Mouse (Mus musculus) lung, postnatal 36 days (tissue): ENCODE results near the gene Slc2a13.

Experiments
- DNase-seq: peaks from one replicate; pipeline ENCODE4 v3.0.0; 2022; ENCODE audit warnings: mixed read lengths

Slc2a13 gene

GRCm38 (mm10) chr15:91573111-91573538, at the start of gene Slc2a13:
TSS of gene Slc2a13 (minus strand) at chr15:91573261.
- DNase-seq: peak; percentile 90

DNA sequence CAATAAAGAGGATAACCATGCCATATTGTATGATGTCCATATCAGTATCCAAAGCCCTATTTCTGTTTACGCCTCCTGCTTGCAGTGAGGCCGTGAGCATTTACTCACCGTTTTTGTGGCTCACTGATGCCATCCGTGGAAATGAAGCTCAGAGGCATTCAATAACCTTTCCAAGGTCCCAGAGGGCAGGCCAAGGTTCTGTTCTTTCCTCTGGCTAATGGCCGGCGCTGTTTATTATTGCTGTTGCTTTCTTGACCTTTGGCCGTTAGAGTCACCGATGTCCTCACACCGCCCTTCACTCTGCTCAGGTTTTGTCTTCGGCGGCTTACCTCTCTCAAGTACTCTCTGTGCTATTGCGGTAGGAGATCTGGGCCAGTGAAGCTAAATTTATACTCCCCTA, 43.0 kb upstream of the Slc2a13 start:
- DNase-seq: no peak

DNA sequence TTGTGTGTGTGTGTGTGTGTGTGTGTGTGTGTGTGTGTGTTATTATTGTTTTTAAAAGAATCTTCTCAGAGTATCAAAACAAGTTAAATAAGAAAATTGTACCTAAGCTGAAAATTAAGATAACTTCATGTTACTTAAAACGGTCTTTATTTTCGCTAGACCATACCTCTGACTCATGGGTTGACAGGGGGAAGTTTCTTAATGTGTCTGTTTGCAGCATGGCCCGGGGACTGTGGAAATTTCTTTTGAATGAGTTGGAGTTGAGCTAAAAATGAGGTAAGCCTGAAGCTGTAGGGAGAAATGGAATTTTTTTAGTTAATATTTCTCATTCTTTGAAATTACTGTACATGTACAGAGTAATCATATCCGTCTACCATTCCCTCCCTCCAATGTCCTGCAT, 42.5 kb upstream of the Slc2a13 start:
- DNase-seq: no peak

DNA sequence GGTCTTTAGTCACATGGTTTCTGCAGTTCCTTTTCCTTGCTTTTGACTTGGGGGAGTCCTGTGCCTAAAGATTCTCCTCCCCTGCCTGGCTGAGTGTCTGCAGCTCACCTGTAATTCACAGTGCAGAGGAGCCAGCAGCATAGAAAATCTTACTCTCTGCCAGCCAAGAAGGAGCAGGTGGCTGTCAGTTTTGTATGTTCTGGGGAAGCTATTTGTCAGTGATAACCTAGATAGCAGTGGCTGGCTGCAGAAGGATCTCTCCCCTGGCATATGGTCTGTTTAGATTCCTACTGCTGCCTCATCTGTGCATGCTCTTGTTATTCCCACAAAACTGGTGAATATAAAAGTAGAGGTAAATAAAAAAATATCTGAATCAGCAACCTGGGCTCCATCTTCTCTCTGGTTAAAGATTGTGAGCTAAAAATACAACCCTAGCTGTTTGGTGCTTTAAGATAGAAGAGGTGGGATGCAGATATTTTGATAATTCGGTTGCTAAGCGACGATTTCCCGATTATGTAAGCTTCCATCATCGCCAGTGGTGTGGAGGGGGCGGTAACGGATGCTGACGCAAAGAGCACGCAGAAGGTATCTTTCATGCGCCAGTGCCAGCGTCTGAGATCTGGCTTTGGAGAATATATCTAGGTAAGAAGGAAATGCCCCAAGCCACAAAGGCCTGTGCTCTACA, 41.1 kb upstream of the Slc2a13 start:
- no peak for DNase-seq

GRCm38 (mm10) chr15:91609713-91610112, 36.7 kb upstream of the Slc2a13 start:
- DNase-seq: peak; percentile 90

GRCm38 (mm10) chr15:91608811-91609210, 35.8 kb upstream of the Slc2a13 start:
- DNase-seq: no peak

DNA sequence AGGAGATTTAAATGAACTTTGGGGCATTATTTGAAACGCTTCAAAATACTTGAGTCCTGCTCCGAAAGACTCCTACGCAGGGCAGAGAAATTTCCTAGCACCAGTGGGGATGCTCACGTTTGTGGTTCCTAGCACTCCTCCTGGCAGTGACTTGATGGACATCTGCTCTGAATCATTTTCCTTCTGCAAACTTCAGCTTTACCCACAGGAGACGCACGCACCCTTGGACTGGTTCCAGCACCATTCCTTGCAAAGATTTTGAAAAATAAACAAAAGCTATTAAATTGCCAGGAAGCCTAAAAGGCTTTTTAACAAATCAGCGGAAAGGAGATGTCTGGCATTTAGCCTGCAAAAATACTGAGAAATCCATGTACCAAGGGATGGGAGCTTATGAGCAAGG, 28.1 kb upstream of the Slc2a13 start:
- no peak for DNase-seq

GRCm38 (mm10) chr15:91597290-91597689, 24.2 kb upstream of the Slc2a13 start:
- DNase-seq: no peak

- DNase-seq: peak; percentile 92
These were observed 1.4 kb upstream of the Slc2a13 start for GRCm38 (mm10) chr15:91574492-91574891.

GRCm38 (mm10) chr15:91572421-91573069, 516 bp downstream of the Slc2a13 start:
- DNase-seq: peak; percentile 27

GRCm38 (mm10) chr15:91571981-91572380, 1.1 kb downstream of the Slc2a13 start:
- no peak for DNase-seq

DNA sequence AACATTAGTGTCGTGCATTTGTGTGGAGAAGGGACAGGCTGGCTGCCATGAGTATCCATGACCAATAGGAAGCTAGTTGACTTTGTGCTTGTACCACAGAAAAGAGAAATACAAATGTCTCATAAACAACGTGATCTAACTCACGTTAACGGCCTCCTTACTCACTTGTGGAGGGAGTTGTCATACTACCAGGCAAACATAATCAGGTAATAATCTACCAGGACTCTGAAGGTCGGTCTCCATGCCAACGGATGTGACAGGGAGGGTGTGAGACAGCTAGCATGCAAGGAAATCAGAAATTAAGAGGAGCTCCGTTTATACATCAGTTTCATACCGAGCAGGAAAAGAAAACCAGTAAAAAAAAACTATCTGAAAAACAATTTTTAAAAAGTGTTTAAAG, 6.3 kb downstream of the Slc2a13 start:
- DNase-seq: no peak

GRCm38 (mm10) chr15:91565025-91565605, 7.9 kb downstream of the Slc2a13 start:
- no peak for DNase-seq

DNA sequence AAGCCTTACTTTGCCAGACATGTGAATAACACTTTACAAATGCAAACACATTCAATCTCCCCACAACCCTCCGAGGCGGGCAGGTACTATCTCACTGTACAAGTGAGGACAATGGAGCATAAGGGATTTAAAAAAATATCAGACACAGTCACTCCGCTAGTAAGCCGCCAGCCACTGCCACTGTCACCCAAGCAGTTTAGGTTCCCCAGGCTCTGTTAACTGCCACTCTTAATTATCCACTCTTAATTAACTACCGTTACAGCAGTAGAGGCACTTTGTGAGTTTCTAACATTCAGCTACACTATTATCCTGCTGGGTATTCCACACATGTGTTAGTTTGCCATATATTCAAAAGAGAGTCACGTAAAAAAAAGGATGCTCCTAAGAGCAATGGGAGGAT, 11.3 kb downstream of the Slc2a13 start:
- DNase-seq: no peak

- DNase-seq: no peak
These were observed 17.7 kb downstream of the Slc2a13 start for GRCm38 (mm10) chr15:91555336-91555736.

- DNase-seq: no peak
These were observed 24.3 kb downstream of the Slc2a13 start for GRCm38 (mm10) chr15:91548586-91549268.

DNA sequence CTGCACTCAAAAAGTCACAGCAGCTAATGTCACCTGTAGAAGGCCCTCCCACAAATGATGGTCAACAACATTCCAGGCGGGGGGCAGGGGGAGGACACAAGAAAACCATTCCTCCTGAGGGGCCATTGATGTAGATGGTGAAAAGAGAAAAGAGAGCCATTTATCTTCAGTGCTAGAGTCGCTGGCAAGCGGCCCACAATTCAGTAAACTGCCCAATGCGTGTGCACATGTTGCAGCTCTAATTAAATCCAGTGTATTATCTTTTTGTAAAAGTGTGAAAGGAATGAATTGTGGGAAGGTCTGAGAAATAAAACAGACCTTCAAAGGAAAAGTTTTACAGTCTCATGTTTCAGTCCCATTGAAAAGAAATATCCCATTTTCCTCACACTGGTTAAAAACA, 28.5 kb downstream of the Slc2a13 start:
- no peak for DNase-seq

DNA sequence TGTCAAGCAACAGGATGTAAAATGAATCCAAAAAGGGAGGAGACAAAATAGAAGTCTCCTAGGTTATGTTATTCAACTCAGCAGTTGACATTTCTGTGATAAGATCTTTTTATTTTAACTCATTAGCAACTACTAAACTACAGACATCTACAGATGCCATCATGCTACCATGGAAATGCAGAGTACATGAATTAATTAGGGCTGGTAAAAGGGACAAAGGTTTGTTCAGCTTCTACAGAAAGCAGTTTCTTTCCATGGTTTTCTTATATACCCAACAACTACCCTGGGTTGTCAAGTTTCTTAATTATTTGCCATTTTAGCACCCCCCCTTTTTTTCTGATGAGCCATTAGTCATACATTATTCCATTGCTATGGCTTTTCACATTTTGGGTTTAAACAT, 34.6 kb downstream of the Slc2a13 start:
- no peak for DNase-seq

DNA sequence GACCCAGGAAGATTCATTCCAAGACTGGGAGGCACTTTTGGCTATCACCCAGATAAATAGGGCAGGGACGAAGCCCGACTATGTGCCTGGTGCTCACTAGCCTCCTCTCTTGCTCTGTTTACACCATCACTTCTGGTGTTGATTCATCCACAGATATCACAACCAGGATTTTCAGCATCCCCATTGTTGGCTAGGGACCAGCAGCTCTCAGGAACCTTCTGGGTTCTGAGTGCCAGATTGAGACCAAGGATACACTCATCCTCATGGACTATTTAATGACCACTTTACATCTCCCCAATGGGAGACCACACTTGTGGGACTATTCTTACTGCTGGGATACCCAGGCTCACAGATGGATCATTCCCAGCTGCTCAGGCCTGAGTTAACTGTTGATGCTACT, 46.2 kb downstream of the Slc2a13 start:
- no peak for DNase-seq

DNA sequence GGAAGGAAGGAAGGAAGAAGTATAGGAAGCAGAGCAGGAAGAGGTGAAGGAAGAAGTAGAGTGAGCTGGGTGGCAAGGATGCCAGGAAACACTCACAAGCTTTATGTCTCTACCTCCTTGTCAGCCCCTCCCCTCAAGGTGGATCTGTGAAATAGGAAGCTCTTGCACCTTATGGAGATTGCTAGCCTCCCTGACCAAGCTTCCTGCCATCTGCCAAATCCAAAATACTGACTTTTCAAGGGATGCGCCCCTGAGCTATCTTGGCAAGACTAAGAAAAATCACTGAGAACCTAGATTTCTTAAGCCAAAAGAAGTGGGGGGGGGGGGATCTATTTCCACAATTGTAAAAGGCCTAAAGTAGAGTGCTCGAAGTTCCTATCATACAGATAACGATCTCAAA, 46.9 kb downstream of the Slc2a13 start:
- DNase-seq: no peak

DNA sequence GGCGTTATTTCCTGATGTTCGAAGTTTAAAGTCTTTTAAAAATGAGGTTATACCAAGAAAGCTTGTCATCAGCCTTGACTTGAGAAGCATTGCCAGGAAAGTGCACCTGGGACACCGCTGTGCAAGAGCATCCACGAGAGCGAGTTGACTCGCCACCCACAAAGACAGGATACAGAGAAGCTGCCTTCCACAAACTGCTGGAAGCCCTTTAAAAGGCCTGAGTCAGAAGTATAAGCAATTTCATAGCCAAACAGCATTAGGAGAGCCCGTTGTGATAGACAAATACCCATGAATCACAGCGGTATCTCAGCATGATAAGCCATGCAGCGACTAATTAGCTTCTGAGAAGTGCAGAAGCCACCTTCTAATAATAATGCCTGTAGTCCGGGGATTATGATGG, 48.6 kb downstream of the Slc2a13 start:
- no peak for DNase-seq

GRCm38 (mm10) chr15:91503291-91503690, 69.8 kb downstream of the Slc2a13 start:
- no peak for DNase-seq

- no peak for DNase-seq
These were observed 70.4 kb downstream of the Slc2a13 start for GRCm38 (mm10) chr15:91502661-91503060.

DNA sequence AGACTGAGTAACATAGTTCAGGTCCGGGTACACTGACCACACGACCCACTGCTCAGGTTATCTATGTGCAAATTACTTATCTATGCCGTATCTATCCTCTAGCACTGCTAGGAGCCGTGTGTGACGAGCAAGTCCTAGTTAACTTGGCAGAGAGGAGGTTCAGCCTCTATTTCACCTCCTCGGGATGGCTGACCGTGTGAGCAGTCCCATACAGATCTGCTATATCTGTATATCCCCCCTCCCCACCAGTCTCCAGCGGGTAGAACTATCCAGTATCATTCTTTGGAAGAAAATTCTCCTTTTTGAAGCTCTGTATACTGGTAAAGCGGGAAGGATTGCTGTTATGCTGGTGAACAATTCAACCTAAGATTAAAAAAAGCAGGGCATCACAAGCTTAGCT, 70.8 kb downstream of the Slc2a13 start:
- no peak for DNase-seq
